Mouse (Mus musculus) adrenal gland, adult (tissue): ENCODE measurements around the gene Mvk.

Experiments
- DNase-seq, 2 experiments: peaks; one replicate each; pipeline ENCODE4 v3.0.0; 2022 to 2023; ENCODE audit warnings: low spot score in 1 of 2; ENCODE audit not compliant: inconsistent age in 2 of 2

The Mvk gene

DNA sequence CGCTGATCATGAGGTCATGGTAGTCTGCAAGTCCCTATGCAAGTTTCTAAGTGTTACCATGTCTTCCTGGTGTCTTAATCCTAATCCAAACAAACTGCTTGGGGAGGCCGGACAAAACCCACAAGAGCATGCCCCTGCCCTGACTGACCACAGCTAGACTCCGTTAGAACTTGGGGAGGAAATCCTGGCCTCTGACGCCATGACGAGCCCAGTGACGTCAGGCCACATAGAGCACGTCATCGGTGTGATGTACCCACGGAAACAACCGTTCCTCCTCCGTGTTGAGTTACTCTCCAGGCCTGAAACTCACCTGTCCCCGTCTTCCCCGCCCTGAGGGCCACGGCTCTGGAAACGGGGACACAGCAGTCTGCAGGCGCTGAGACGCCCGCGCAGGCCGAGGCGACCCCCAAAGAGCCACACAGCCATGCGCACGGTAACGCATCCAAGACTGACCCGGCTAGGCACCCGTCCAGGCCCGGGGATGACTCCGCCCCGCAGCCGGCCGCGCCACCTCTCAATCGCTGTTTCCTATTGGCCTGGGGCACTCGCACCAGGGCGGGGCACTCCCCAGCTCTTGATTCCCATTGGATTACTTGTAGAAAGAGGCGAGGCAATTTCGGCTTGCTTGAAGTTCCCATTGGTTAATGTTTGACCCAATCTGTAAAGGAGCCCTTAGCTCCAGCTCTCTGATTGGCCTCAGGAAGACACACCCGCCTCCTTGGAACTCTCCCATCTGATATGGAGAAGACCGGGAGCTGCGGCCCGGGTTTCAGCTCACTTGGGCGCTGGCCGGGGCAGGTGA, at the start of gene Mvk, which contains the start of gene Mmab:
Gene Mvk (plus strand): TSS at position 704 of the 802 bp plus-strand sequence.
Gene Mmab (minus strand): TSS at position 495 of the 802 bp plus-strand sequence.
- peak; percentile 98 to 100 for DNase-seq

GRCm38 (mm10) chr5:114406592-114406991, 37.5 kb upstream of the Mvk start:
- peak; percentile 91 to 95 for DNase-seq

GRCm38 (mm10) chr5:114407269-114407668, 36.8 kb upstream of the Mvk start:
- peak in 1 of 2 experiments; percentile 38 for DNase-seq

- DNase-seq = no peak
Observed at GRCm38 (mm10) chr5:114407810-114408209, 36.3 kb upstream of the Mvk start.

DNA sequence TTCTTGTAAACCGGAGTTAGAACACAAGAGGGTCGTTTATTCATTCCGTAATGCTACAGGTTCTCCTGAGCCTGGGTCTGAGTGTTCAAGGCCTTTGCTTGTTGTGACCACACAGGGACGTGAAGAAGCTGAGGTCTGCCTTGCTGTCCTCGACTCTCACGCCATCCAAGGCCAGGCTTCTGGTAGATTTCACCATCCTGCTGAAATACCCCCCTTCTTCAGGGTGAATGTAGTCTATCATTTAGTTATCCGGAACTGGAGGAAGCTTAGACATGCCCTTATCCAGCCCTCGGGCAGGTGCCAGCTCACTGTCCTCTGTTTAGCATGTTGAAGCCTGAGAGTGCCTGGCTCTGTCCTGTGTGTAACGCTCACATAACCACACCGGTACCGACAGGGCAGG, 35.2 kb upstream of the Mvk start:
- peak; percentile 61 to 84 for DNase-seq

- DNase-seq = no peak
Observed at GRCm38 (mm10) chr5:114410429-114410828, 33.6 kb upstream of the Mvk start.

DNA sequence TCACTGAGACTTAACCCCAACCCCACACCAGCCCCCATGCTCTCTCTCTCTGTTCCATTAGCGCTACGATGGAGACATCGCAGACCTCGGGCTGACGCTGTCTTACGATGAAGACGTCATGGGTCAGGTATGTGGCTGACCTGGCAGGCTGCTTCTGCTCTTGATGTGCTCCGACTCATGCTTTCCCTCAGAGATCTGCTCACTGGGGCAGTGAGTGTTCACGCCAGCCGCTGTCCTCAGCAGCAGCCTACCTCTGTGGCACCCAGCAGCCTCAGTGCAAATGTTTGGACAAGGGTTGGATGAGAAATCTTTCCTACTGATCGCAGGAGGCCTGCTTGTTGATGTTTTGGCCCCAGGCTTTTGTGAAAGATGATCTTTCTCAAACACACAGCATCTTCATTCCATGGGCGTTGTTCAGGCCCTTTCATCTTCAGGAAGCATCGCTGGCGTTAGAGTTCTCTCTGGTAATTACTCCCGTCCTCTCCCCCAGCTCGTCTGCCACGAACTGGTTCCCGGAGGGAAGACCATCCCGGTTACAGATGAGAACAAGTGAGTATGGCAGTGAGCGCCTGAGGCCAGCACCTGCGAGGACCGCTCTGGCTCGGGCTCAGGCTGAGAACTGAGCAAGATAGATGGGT, 31.6 kb upstream of the Mvk start:
- DNase-seq = peak in 1 of 2 experiments; percentile 49

- peak; percentile 84 to 87 for DNase-seq
Observed at GRCm38 (mm10) chr5:114413067-114413735, 30.9 kb upstream of the Mvk start.

DNA sequence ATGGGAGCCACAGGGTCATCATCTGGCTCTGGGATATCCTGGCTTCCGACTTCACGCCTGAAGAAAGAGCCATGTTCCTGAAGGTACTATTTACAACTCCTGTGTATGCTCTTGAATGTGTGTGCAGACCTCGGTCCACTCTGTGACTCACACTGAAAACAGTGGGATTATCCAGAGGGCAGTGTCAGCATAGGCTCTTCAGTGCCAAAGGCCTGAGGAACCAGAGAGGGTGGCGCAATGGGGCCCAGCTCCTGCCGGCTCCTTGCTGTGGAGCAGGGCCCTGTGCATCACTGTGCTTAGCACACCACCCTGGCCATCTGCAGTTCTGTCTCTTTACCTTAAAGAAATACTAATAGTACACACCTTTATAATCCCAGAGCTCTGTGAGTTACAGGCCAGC, 28.5 kb upstream of the Mvk start:
- peak in 1 of 2 experiments; percentile 49 for DNase-seq

DNA sequence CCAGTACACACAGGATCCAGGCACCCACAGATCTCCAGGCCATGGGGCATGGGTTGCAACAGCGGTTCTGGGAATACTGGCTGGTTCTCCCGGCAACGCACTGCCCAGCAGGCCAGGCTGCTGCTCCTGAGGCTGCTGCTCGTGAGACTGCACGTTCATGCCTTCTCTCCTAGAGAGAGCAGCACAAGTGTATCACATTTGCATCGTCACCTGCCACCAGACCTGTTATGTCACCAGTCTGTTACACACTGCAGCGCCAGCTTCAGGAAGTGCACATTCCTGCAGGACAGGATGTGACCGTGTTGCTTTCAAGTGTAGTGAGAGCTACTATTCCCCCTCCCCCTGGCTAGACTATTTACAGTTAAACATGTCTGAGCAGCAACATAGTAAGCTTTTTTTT, 27.2 kb upstream of the Mvk start:
- DNase-seq = no peak

DNA sequence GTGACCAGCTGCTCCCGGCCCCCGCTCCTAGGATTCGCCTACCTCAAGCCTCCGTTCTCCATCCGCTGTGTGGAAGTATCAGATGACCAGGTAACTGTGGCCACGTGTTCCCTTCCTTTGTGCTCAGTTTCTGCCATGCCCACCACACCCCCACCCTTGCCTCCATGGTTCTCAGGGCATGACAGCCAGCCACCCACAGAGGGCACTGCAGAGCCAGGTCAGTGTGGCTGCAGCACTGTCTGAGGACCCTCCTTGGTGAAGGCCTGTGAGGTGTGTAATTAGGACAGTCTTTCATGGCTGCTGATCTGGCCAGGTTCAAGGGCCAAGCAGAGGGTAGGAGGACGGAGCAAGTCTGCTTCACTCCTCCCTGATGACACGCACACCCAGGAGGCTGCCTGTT, 25.5 kb upstream of the Mvk start:
- no peak for DNase-seq

- DNase-seq = peak in 1 of 2 experiments; percentile 68
Observed at GRCm38 (mm10) chr5:114421561-114422298, 22.3 kb upstream of the Mvk start.

DNA sequence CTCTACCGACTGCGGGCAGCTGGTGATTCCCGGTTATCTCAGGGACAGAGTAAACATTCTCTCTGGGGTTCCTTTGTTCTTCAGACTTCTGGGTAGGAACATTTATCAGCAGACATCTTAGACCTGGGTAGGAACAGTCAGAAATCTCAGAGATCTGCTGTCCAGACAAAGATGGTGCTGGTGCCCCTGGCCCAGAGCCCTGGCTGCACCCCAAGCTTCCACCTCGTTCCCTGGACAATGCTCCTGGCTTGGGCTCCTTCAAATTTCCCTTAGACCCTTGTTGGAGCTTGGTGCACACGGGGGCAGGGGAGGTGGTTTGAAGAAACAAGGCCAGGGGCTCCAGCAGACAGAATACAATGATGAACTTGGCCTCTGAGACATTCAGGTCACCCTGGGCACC, 21.5 kb upstream of the Mvk start:
- DNase-seq = no peak

DNA sequence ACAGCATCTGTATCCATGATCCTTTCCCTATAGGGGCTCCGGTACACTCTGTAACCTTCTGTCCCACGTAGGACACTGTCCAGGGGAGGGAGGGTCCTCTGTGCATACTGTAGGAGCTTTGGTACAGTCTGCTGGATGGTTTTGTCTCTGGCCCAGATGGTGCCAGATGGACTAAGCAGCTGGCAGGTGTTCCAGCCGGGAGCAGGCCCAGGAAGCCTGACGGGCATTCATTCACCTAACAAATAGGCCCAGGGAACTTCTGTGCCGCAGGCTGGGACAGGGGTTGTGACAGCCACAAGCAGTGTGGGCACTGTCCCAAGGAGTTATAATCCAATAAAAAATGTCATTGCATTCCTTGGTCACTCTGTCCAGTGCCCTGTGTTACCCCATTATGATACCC, 20.1 kb upstream of the Mvk start:
- DNase-seq = no peak

DNA sequence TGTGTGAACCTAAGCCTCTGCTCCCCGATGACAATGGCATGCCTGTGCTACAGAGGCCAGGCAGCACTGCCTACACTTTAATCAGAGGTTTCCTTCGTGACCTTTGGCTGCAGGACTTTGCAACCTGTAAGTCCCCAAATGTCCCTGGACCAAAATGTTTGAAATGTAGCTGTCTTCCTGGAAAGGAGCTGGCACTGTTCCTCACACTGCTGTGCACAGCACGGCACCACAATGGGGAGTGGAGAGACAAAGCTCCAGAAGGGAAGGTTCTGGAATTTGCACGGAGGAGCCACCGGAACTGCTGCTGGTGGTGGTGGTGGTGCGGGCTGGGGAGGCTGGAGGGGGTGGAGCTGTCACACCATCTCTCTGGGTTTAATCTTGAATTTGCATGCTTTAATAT, 17.3 kb upstream of the Mvk start:
- no peak for DNase-seq

DNA sequence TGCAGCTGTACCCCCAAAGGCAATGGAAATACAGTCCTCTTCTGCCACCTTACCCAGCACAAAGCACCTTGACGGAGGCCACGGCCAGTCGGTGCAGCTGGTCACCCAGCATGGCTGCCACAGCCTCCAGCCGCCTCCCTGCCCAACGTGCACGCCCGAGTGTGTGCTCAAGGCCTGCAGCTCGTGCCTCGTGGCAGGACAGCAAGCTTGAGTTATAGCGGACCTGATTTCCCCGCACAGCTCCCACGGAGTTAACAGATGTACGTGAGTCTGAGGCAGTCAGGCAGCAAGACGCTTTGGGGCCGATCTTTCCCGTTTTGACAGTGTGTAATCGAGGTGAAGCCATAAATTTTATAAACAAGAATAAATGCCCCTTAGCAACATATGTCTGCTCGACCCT, 15.4 kb upstream of the Mvk start:
- DNase-seq = no peak

DNA sequence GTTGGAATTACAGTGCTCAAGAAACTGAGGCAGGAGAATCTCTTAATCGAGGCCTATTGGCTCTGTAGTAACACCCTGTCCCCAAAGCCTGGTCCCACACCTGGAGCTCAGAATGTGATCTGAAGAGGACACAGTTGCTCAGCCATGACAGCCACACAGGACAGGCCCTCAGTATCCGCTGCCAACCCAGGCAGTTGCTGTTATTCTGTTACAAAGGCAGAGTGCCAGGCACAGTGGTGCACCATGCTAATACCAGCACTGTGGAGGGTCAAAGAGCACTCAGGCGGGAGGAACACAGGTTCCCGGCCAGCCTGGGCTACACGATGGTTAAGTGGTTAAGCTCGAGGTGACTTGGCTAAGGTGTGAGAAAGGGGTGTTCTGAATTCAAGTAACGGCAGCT, 14.3 kb upstream of the Mvk start:
- no peak for DNase-seq

- DNase-seq = no peak
Observed at GRCm38 (mm10) chr5:114434359-114434758, 9.7 kb upstream of the Mvk start.

- no peak for DNase-seq
Observed at GRCm38 (mm10) chr5:114435588-114435987, 8.5 kb upstream of the Mvk start.

GRCm38 (mm10) chr5:114444368-114444692, 261 bp downstream of the Mvk start:
- DNase-seq = no peak

GRCm38 (mm10) chr5:114449011-114449410, 4.9 kb downstream of the Mvk start:
- no peak for DNase-seq
